Mouse (Mus musculus) cerebellum, adult 11 months (tissue): ENCODE results near the gene Cpeb4.
"Not testable (repeated sequence)": the region's sequence is repeated elsewhere in the genome, so short reads cannot be mapped to it uniquely, and the experiment has no call there.

Experiments used
- DNase-seq: peaks from one replicate; pipeline ENCODE4 v3.0.0; 2022

The Cpeb4 gene

DNA sequence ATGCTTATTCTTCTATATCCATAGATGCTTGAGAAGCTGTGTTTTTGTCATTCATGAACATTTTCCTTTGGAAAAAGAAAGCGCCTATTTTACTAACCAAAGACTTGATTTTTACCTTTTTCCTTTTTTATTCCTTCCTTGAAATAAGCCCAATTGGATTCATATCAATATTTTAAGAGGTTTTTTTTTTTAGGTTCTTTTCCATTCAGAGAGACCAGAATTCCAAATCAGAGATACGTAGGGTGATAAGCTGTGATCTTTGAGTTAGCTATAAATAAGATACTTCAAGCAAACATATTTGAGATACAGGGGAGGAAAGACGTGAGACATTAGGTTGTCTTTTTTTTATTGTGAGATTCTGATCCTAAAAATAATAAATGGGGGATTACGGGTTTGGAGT, at the start of gene Cpeb4:
Gene Cpeb4, plus strand, starts transcription at position 301 of the 400 bp plus-strand sequence.
- DNase-seq: no peak

DNA sequence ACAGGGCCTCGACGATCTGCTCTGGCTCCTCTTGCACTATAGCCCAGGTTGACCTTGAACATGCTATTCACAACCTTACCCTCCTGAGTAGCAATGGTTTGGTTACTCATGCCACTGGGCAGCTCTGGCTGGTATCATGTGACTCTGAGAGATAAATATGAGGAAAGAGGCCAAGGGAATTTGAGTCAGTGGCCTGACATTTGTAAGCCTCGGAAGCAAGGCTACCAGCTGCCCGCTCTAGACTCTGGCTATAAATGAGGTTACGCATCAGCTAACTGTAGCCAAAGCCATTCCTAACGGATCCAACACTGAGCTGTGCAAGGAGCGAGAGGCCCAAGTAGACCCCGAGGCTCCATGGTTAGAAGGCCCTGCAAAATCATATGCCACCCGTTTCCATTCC, 49.5 kb upstream of the Cpeb4 start:
- DNase-seq: no peak

DNA sequence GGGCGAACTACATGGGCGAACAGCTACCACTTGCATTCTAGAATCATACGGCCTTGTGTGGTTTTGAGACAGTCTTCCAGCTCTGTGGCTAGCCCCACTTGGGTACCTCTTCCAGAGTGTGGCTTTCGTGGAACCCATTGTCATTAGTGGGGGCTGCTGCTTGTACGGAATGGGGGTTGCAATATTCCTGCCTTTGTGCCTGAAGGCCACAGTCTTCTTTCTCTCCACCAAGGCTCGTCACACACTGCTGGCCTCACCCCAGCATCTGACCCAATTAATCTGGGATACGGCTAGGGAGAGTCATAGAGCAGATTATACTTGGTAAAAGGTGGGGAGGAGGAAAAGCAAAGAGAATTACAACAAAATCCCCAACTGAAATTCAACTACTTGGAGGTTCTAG, 48.5 kb upstream of the Cpeb4 start:
- DNase-seq: no peak

DNA sequence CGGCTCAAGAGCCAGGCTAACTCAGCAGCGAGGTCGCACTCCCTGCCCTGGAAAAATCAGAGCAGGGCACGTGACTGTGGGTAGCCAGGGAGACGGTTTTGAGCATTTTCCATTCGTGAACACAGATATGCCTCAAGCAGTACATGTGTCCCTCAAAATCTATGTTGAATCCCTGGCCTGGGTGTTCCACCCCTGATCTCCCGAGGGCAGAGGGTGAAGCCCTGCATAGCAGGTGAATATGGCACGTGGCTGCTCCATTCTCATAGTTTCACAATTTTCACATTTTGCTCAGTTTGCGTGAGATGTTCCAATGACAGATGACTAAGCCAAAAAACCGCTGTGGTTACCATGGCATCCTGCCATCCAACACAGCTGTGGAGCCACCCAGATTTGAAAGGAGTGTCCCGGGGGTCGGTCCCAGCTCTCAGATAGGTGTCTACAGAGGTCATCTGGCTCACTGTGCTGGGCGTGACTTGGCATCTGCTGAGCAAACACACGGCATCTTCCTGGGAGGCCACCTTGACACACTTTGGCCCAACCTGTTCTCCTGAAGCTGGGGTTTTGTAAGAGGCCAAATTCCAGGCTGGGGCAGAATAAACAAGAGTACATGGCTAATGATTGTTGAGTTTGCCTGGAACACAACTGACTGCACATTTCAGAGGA, 47.4 kb upstream of the Cpeb4 start:
- peak; percentile 74 for DNase-seq

DNA sequence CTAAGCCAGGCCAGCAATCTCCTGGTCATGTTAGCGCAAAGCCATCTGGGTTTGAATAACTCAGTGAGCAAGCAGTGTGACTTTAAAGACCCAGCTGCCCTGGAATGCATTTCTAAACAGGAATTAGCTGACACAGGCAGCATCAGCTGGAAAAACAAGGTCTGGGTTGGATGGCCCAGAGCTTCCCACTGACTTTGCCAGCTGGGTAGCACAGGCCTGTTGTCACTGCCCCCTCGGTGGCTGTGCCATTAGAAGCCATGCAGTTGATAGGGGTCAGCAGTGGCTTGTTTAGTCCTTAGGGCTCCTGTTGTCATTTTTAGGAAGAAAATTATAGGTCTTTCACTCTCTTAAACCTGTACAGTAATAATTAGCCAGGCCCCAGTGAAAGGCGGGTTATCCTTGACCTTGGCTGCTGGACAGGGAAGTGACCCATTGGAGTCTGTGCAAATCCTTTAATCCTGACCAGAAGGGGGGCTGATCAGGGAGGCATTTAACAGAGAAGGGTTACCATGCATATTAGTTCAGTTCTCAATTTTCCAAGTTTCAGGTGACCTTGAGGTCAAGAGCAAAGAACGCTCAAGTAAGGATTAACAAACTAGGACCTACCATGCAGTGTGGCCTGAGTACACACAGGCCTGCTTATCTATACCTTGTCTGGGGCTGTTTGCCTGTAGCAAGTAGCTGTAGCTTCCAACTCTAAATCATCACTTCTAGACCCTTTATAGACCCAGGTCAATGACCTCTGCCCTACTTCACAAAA, 43.8 kb upstream of the Cpeb4 start:
- no peak for DNase-seq

DNA sequence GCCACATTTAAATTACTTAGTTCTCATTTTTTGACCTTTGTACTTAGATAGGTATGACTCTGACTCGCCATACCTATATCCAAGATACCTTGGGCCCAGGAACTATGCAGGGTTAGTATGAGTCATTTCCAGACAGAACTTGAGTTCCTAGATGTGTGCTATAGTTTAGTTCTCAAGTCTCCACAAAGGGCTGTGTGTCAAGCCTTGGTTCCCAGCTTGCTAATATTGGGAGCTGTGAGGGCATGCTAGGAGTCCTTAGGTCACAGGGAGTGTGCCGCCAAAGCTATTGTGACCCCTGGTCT, 43.3 kb upstream of the Cpeb4 start:
- no peak for DNase-seq

DNA sequence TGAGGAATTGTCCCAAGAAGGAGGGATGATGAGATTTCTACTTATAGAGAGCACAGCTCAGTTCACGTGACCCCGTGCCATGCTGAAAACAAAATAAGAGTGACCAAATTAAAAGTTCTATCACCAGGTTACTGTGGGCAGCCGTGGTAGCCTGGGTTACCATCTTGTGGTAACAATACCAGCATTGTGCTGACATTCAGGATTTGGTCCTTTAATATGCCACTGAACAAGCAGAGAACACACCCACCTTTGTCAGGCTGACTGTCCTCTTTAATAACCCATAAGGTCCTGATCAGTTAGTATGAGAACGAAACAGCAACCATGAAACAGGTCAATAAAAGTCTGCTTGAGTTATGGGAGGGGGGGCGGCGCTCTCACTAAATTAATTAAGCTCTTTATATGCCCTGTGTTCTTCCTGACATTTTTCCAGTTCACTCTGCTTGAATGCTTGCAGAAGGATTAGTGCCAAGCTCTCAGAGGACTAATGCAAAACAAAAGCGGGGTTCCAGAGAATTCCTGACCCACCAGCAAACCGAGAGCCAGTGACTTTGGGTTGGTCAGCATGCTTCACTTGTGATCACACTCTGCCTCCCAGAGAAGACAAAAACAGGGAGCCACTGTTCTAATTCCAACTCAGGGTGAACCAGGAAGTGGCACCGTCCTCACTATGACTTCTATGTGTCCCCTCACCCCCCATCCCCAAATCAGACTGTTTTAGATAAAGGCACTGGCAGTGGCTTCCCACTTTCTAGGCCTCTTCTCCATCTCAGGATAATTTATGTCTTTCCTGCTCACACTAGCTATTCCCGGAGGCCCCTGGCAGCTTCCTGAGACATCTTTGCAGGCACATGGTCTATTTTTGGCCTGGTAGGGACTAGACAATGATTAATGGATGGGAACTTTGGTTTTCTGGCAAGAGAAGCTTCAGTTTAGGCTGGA, 41.5 kb upstream of the Cpeb4 start:
- DNase-seq: no peak

DNA sequence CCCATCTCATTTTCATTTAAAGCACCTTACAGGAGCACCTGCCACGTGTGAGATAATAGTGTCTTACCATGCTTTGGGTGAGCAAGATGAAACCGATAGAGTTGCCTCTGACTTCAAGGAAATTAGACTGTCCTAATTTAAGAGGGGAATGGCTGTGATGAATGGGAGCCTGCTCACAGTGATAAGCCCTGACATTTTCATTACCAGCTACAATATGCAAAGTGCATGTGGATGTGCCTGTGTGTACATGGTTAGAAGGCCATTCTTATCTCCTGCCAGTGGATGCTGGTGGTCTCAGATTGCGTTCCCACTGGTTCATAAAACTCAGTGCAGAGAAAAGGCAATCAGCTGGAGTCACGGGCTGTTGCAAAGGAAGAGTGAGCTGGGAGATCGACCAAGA, 40.6 kb upstream of the Cpeb4 start:
- DNase-seq: no peak

DNA sequence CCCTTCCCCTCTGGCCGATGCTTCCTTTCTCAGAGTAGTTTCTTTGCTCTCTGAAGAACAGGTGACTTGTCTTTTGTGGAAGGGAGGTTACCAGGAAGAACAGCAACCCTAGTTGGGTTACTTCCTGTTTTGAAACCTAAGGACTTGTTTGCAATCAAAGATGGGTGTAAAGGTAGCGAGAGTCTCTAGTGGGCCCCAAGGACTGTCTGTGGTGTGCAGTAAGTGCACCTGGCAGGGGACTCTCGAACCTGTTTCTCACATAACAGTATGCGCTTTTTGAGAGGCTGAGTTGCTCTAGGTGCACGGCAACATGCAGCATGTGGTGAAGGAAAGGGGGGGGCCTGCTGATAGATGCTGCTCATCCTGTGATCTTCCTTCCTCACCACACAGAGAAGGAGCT, 40.0 kb upstream of the Cpeb4 start:
- no peak for DNase-seq

DNA sequence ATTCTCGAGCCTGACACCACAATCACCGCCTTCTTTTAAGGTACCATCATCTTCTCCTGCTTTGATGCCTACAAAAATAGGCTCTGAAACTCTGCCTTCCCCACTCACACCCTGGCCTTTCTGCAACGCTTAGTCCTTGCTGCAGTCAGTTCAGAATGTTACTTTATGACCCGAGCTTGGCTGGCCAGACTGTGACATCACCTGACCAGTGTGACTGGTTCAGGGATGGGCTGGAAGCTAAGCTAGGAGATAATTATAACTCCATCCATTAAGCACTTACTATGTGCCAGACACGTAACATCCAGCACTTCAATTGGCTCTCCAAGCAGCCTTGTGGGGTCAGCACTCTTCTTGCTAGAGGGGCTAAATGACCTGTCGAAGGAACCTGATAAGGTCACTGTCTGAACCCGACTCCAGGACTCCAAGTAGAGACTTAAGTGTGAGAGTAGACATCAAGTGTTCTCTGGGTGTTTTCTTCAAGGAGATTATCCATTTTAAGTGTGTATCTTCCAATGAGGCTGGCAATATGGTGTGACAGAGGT, 39.5 kb upstream of the Cpeb4 start:
- no peak for DNase-seq

DNA sequence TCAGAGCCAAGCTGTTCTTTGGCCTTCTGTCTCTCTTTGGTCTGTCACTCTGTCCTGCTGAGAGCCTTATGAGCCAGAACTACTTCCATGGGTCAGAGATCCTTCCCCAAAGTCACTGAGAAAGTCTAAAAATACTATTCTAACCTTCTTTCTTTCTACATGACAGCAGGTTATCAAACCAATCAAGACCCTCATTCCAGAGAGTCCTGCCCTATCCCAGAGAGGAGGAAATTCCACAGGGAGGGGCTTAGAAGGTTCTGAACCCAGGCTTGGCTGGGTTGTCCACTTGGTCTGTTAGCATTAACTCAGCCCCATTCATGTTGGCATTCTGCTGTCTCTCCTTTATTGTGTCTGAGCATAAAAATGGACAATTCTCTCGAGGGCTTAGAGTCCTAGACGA, 38.5 kb upstream of the Cpeb4 start:
- DNase-seq: no peak

DNA sequence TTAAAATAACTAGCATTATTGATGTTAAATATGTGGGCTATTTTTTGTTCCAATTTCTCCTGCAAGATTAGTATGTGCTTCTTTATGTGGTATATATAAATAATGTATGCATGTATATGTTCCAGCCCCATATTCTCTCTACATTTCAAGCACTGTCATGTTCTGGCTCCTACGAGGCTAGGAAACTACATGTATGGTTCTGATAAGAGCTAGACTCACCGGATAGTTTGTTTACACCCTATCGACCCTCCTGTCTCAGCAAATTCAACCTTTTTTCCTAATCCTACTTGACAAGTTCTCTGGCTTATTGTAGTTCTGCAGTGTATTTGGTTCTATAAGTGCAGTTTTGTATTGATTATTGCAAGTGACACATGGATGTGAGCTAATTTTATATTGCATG, 36.7 kb upstream of the Cpeb4 start:
- DNase-seq: no peak

DNA sequence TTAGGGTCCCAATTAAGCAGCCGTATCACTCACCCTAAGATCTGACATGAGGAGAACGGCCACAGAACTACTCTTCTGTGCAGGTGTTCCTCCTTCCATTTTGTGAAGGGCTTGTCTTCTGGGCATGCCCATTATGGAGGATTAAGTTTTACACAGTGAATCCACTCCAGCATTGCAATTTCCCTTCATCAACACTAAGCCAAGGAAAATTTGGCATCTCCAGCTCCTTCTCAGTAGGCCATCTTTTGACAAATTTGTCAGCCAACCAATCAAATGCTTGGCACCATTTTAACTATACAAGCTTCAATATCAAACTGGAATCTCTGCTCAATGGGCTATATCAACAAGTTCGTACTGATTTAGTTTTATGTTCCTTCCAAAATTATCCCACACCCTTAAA, 34.8 kb upstream of the Cpeb4 start:
- no peak for DNase-seq

DNA sequence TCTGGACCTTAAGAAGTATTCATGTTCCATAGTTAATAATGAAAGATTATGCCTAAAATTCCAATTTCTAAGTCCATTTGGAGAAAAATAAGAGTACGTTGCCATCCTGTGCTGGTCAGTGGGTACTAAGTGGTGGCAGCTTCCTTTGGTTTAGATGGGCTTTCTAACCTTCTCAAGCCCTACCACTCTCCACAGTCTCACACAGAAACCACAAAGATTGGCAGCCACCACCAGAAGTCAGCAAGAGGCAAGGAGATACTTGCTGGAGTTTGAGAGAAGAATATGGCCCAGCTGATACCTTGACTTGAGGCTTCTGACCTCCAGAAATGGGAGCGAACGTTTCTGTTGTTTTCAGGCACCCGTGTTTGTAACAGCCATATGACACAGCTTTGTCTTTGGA, 34.3 kb upstream of the Cpeb4 start:
- DNase-seq: no peak

DNA sequence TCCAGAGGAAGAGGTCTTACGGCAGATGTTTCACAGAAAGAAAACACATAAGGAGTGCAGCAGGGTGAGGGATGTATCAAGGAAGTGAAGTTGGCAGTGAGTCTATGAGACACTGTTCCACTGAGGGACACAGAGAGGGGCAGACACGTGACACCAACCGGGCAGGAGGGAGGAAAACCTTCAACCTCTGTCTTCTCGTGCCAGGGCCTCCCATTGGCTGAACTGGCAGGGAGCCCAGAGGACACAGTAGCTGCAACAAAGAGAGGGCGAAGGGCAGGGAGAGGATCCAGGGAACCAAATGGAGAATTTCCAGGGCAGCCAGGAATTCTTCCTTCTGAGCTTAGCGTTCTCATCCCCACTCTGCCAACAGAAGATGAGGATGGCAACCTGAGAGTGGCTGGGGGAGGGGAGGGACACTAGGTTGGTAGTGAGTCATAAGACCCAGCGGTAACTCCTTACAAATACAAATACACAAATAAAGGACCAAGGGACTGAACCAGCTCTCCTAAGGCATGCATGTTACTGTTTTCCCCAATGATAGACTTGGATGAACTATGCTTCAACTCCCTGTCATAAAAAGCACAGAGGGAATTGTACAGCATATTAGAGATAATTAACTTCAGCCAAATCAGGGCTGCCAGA, 33.4 kb upstream of the Cpeb4 start:
- DNase-seq: peak; percentile 81

DNA sequence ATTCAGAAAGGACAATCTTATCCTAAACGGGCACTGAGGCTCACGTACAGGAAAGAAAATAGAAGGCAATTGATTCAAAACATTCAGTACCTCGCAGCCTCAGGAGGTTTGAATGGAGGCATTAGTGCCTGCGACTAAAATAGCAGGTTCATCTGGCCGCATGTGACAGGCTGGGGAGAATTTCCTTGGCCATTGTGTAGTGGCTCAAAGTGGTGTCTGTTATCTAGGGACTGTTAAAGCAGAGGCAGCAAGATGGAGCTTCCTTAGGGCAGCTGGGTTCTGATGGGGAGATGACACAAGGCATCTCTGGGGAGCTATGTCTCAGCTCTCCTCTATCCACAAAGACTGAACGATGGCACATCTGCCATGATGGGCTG, 32.9 kb upstream of the Cpeb4 start:
- DNase-seq: no peak

DNA sequence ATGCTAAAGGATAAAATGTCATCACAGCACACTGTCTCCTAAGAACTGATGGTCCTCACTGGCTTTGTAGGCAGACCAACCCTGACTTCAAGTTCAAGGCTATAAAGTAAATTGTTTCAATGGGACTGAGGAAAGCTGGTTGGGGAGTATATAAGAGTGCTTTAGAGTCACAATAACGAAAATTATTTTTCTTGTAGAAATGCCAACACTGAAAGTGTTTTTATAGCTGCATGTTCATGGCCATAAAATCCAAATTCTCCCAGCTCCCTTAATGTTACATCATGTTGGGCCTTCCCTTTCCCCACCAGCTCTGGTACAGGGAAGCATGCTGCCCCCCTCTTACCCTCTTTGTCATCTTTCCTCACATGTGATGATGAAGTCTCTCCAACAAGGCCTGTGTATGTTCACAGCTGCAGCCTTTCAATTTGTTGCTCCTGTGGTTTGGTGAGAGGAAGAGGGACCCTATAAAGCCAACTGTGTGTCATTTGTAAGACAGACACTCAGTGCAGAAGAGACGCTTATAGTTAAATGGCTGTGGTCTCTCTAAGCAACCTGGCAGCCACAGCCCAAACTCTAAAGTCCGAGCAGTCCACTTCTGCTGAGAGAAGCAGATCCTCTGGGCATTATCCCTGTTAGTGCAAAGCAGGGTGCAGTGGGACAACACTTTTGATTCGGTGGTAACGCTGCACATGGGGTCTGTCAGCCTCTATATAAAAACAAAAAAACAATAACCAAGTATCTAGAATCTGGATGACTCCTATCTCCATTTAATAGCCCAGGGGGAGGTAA, 29.6 kb upstream of the Cpeb4 start:
- no peak for DNase-seq

DNA sequence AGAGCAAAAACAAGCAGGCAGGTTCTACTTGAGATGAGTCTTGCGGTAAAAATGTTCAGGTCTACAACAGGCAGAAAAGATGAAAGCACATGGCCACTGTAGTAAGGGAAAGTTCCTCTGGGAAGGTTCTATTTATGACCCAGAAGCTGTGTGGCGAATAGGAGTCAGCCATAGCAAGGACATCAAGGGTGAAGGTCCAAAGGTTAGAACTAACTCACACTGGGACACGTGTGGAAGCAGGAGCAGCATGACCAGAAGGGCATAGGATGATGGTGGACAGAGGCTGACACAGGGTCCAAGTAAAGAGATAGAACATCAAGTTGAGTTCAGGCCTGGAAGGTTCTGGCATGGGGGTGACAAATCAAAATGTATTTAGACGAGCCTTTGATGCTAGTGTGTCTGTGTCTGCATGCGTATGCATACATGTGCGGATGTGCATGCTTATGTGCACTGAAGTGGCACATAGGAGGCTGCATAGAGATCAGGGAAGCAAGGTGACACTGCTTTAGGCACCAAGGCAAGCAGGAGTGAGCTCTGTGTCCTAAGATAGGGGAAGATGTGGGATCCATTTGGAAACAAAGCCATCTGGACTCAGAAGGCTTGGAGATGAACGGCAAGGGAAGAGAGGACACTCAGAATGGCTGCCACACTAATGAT, 28.7 kb upstream of the Cpeb4 start:
- no peak for DNase-seq

DNA sequence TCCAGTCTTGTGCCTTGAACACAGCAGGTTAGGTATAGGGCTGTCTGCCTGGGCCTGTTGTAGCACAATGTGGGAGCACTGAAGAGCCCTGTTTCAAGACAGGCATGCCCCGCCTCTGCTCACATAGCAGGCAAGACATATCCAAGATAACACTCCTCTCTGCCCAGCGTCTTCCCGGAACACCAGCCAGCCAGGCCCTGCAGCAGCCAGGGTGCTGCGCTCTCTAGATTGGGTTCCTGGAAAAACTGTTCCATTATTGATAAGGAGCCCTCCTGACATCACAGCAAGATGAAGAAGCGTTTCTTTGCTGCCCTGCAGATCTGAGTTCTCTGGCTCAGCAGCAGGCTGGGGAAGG, 28.2 kb upstream of the Cpeb4 start:
- DNase-seq: no peak

DNA sequence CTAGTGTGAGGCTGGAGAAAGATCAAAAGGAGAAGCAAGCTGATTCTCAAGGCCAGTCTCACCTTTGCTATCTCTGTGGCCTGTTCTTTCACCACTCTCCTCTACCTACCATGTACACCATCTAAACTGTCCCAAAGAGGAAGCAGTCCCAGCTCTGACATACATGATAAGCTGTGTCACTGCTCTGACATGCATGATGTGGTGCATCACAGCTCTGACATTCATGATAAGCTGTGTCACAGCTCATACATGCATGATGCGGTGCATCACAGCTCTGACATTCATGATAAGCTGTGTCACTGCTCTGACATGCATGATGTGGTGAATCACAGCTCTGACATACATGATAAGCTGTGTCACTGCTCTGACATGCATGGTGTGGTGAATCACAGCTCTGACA, 26.9 kb upstream of the Cpeb4 start:
- DNase-seq: not testable (repeated sequence)

DNA sequence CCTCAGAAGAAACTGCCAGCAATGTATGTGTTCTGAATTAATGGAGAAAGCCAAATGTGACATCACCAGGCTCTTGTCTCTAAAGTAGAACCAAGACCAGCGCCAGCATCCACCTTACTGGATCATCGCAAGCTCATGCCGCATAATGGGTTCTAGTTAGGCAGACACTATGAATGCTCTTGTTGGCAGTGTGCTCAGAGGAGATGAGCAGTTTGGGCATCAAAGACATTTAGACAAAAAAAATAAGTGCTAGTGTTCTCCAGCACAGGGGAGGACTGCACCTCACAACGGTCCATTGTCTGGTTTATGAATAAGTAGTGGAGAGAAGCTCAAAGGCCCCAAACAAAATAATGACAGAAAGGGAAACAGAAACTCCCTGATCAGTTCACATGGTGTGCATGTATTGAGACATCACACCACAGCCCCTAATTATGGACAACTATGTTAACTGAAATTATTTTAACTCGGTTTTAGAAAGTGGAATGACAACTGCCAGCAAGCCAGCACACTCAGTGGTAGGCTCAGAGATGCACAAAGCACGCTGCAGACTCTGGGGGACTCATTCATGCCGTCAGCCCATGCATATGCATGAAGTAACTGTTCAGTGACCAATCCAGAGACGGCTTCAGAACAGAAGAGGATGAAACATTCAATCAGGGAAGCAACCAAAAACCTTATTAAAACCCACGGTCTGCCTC, 25.1 kb upstream of the Cpeb4 start:
- no peak for DNase-seq
